In genomic region chr7:116735676-116736075, GRCm38 (mm10) we compare ENCODE assay signal across 15 mouse cellular contexts.
"Had no signal": no experiment of that assay in that cellular context is flagged by ENCODE, and none has a peak within 500 bp of the region (broad histone marks: within the 10 kb centered on the region; RNA-seq: fewer than 3 reads in every experiment).

No protein-coding gene starts in this region.

- H3K27me3 ChIP-seq: limb, embryonic 12.5 days; liver, embryonic 13.5 days; lung, embryonic 15.5 days; megakaryocyte, embryonic 14.5 days; midbrain, embryonic 12.5 days had no signal

- H3K4me2 ChIP-seq: limb, embryonic 12.5 days; liver, embryonic 13.5 days; lung, embryonic 15.5 days; midbrain, embryonic 12.5 days had no signal

- H3K9me3 ChIP-seq: limb, embryonic 12.5 days; liver, embryonic 13.5 days; lung, embryonic 15.5 days; midbrain, embryonic 12.5 days had no signal

- H3K27ac ChIP-seq: kidney, postnatal 0 days; limb, embryonic 12.5 days; liver, embryonic 13.5 days; lung, embryonic 15.5 days; macrophage; midbrain, embryonic 12.5 days had no signal

- H3K36me3 ChIP-seq: limb, embryonic 12.5 days; liver, embryonic 13.5 days; lung, embryonic 15.5 days; midbrain, embryonic 12.5 days had no signal

- H3K9ac ChIP-seq: limb, embryonic 12.5 days; liver, embryonic 13.5 days; liver, postnatal 0 days; lung, embryonic 15.5 days; midbrain, embryonic 12.5 days had no signal

- H3K4me3 ChIP-seq: limb, embryonic 12.5 days; liver, embryonic 13.5 days; lung, embryonic 15.5 days; megakaryocyte, embryonic 14.5 days; midbrain, embryonic 12.5 days had no signal

- H3K4me1 ChIP-seq: limb, embryonic 12.5 days; liver, embryonic 13.5 days; lung, embryonic 15.5 days; megakaryocyte, embryonic 14.5 days; midbrain, embryonic 12.5 days had no signal

- DNase-seq: kidney, adult 9 months; kidney, postnatal 36 days; liver; liver, embryonic 13.5 days; liver, postnatal 0 days; lung, postnatal 14 days; thymus, adult 18-20 months; thymus, postnatal 25 days had no signal

- ATAC-seq: liver, postnatal 0 days; midbrain, embryonic 16.5 days had no signal
